Mouse (Mus musculus) lung, adult 2 months (tissue): ENCODE measurements around the gene Ift57. TPM values are rescaled to one million over a fixed set of nuclear protein-coding genes. Genes with fewer than 3 reads are reported as not detected.

Experiments
- DNase-seq: peaks from one replicate; pipeline ENCODE4 v3.0.0; 2022
- H3K4me1 ChIP-seq: fragments of 200-500 bp; 2 replicates; pipeline ENCODE4 v1.6.1; 2011; ENCODE audit warnings: low read length; ENCODE audit not compliant: control insufficient read depth, insufficient read depth
- H3K4me3 ChIP-seq: fragments of 200-500 bp; replicated peaks from 2 replicates; pipeline ENCODE3; 2011; ENCODE audit warnings: low read depth, mild to moderate bottlenecking, control low read depth, low read length; ENCODE audit errors: extremely low read depth
- CTCF ChIP-seq: fragments of 200-500 bp; IDR thresholded peaks from 2 replicates; pipeline ENCODE4 v1.5.1; 2011; ENCODE audit warnings: mild to moderate bottlenecking, low read length, control low read depth; ENCODE audit not compliant: insufficient read depth
- POLR2A ChIP-seq: fragments of 200-500 bp; IDR thresholded peaks from 2 replicates; pipeline ENCODE4 v1.6.1; 2011; ENCODE audit warnings: low read depth, mild to moderate bottlenecking, control low read depth, low read length, borderline replicate concordance; ENCODE audit errors: extremely low read depth
- WGBS: fragments of 180-500 bp; shearing (Covaris S2); methylation state at CpG from one replicate; pipeline ENCODE4 v1.1.7; 2018; 5-methylcytosine and 5-hydroxymethylcytosine counted together
- polyA plus RNA-seq: library from polyadenylated mRNA; depleted of rRNA; stranded (reverse); fragments of >200 nt; gene quantifications from 2 replicates; pipeline ENCODE4 v1.2.3, GENCODE M21; 2012

Gene Ift57
- polyA plus RNA-seq, 1 experiment, result 5.8 TPM

DNA sequence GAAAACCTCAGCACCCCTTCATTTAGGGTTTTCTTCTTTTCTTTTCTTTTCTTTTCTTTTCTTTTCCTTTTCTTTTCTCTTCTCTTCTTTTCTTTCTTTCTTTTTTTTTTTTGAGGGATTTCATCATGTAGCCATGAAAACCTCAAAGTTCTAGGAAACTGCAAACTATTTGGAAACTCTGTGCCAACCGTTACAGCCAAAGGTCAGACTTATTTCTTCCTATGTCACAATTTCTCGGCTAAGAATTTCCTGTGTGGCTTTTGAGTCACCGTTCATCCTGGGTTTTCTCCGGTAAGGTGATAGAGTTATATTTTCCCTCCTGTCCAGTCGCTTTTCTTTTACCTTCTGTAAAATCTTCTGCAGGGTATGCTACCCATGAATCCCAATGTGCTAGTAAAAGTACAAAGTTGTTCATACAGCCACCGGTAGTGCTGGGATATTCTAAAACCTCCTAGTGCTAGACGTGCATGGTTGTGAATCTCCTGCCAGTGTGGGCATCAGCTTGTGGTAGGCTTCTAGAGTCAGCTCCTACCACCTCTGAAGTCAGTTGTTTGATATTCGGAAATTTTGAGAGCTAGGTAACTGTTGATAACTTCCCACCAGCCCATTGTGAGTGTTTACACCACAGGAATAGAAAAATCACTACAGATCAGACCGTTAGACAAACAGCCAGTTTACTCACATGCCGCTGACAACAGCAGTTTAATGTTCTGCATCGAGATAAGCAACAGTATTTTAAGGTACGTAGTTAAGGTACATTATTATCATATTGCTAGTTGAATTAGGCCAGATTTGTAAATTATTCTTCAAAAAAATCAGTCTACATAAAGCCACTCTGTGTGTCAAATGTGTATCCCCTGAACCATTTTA, 71.5 kb downstream of the Ift57 start:
- 69% methylated on average over 12 of the region's 12 CpGs for WGBS
- H3K4me1 ChIP-seq, result peaks cover 2% of the 10 kb centered on the region
- TF ChIP-seq CTCF (no peak), POLR2A (no peak)

DNA sequence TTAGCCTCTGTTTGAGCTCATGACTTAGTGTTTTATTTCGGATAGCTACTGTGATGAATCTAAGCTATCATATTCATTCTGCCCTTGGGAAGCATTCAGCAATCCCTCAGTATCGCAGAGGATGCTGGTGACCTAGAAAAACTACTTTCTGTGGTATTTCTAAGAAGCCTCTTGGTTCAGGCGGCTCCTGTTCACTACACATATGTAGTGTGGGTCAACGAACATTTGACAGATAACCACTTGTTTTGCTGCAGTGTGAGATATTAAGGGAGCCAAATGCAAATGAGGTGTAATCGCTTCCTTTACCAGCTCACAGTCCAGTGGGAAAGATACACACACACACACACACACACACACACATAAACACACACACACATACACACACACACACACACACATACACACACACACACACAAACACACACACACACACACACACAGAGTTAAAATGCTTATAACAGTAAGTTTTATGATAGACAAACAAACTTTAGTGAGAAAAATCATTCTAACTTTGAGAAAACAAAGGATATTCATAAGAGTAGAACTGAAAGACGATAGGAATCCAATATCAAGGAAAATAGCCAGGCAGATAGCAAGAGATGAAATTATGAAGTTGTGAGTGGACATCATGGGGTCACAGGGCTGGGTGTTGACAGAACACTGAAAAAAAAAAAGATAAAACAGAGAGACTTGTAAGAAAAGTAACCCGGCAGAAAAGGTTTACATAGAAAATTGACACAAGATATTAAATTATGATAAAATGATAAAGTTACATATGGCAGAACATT, 72.8 kb downstream of the Ift57 start:
- no peak for DNase-seq
- TF ChIP-seq CTCF (no peak), POLR2A (no peak)
- H3K4me1 ChIP-seq, result no peaks in the 10 kb centered on the region
- WGBS, result 73% methylated on average over 7 of the region's 7 CpGs
- no peak overlapping the region for H3K4me3 ChIP-seq

More for the DNA sequence above, 71.5 kb downstream of the Ift57 start:
- no peak for DNase-seq
- H3K4me3 ChIP-seq, result no peak overlapping the region

DNA sequence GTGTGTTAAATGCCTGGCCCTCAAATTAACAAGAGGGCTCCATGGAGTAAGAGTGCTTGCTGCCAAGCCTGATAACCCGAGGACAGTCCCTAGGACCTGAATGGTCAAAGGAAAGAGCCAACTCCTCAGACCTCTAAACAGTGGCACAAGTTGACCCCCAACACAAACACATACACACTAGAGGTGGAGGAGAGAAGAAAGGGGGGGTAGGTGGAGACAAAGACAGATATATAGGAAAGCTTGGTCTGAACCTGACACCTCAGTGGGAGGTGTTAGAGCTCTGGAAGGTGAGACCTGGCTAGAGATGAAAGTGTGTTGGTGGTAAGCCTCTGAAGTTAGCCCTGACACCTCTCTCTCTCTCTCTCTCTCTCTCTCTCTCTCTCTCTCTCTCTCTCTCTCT, 73.5 kb downstream of the Ift57 start:
- DNase-seq, result no peak
- no peak for TF ChIP-seq POLR2A
- TF ChIP-seq CTCF, result no peak
- Histone ChIP-seq H3K4me1 (no peaks in the 10 kb centered on the region), H3K4me3 (no peak overlapping the region)
- WGBS, result 45% methylated on average over 1 of the region's 1 CpGs

DNA sequence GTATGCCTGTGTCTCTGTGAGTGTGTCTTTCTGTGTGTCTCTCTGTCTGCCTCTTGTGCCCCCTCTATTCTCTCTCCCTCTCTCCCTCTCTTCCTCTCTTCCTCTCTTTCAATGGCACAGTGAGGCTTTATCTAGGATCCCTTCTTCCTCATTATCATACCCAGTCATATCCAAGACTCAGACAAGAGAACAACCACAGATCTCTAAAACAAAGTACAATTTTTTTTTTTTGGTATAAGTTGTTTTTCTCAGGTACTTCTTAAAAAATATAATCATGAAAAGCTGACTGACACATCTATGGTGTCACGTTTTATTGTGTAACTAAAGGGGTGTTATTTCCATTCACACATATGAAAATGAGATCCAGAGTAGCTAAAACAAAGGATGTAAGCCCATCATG, 74.0 kb downstream of the Ift57 start:
- Histone ChIP-seq H3K4me1 (no peaks in the 10 kb centered on the region), H3K4me3 (no peak overlapping the region)
- WGBS, result 78% methylated on average over 1 of the region's 1 CpGs
- DNase-seq, result no peak
- no peak for TF ChIP-seq CTCF
- TF ChIP-seq POLR2A, result no peak

DNA sequence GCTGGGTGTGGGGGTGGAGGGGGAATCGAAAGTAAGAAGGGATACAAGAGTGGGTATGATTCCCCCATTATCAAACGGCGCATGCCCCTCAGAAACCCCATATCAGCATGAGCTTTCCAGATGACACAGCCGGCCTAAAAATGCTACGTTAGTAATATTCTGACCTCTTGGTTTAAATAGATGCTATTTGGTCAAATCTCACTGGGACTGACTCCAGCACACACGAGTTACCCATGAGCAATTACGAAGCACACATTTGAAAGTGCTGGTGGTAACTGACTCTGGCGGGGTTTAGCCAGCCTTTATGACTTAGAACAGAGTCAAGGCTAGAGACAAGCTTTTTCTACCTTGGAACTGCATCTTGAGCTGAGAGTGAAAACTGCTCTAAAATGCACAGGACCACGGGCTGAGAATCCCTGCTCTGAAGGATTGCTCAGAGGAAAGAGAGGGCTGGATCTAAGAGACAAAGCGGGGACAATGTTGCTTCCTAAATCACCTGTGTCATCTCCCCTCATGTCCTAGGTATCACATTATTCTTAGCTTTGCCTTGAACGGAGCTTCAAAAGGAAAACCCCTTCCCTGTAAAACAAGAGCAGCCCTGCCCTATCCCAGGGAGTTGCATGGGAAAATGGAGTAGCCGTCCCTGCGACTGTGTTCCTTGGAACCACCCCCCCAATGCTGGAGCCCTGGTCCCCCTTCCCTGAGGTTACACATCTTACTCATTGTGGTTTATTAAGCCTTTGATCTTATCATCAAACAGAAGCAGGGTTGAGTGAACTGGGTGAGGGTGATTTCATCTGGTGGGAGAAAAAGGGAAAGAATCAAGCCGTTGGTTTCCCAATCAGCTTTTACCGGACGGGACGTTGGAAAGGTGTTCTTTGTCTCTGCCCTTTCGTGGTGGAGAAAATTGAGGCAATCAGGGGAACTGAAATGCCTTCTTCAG, 75.3 kb downstream of the Ift57 start:
- Histone ChIP-seq H3K4me3 (no peak overlapping the region), H3K4me1 (no peaks in the 10 kb centered on the region)
- DNase-seq, result no peak
- 79% methylated on average over 18 of the region's 18 CpGs for WGBS
- TF ChIP-seq CTCF (no peak), POLR2A (no peak)

DNA sequence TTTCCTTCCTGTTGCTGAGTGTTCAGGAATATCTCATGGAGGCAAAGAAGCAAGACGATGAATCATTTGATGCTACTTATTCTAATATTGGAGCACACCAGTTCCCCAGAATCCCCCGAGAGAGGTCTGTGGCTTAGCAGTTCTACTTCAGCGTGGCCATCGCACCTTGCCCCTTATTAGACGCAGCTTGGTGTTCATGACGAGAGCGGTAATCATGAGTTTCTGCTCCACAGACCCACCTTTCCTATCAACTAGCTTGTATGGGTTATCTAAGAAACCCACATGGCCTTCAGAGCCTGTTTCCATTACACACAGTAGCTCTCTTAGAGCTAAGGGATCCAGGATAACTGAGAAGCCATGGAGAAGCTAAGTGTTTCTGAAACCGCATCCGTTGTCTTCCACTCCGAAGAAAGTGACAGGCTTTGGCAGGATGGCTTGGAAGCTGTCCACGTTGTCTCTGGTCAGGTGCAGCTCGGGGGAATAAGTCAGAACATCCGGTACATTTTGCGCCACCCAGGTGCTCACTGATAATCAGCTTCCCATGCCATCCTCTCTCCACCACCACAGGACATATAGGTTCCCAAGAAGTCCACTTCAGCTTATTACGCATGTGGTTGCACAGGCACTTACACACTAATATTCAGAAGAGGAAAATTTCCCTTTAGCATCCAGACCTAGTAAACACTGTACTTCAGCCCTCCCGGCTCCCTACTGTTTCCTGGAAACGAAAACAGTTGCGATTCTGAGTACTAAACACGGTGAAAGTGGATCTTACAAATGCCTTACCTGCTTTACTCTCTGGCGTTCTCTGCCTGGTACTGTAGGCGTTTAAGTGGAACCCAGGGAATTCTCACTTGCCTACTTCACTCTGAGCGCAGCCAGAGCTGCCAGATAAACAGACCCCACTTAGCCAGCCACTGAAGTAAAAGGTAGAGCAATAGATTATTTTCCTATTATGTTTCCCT, 76.3 kb downstream of the Ift57 start:
- 74% methylated on average over 22 of the region's 22 CpGs for WGBS
- TF ChIP-seq CTCF (no peak), POLR2A (no peak)
- DNase-seq, result no peak
- no peaks in the 10 kb centered on the region for H3K4me1 ChIP-seq
- H3K4me3 ChIP-seq, result no peak overlapping the region

DNA sequence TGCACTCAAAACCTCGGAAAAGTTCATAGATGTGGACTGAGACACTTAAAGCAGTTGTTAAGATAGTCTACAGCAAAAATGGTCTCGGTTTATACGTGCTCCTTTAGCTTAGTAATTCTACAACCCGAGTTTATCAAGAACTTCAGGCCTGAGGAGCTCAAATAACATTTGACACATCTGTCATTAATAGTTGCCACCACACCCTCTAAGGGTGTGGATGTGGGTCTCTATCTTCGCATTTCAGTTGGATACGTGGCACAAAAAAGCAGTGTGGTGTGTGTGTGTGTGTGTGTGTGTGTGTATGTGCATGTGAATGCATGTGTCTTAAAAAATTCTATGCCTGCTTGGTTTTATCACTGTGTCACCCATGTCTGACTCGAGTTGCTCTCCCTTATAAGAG, 77.9 kb downstream of the Ift57 start:
- Histone ChIP-seq H3K4me3 (no peak overlapping the region), H3K4me1 (no peaks in the 10 kb centered on the region; the same call in 1 of the 2 replicates)
- WGBS, result 70% methylated on average over 7 of the region's 7 CpGs
- TF ChIP-seq POLR2A (no peak), CTCF (no peak)
- DNase-seq, result no peak

DNA sequence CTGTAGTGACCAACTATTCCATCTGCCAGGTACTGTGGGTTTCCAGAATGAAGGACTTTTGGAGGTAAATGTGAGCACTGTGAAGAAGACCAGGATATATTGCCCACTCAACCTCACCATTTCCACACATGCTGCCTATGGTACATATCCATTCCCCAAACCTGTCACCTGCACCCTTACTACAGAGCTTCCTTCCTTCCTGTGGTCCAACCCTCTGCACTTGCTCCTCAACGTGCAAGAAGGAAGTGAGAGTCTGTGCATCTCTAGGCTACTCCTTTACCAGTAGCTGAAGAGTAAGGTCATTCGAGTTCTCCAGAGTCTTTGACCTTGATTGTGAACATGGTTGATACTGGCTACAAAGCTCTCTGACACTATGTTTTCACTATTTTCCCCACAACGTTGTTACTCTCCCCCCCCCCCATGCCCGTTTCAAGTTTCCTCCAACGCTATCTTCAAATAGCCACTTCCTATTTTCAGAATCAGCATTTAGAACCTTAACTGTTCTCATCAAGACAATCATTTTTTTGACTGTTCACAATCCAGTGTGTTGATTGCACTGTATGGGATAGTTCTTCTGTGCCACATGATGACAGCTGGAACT, 82.6 kb downstream of the Ift57 start:
- no peak overlapping the region for H3K4me3 ChIP-seq
- no peaks in the 10 kb centered on the region; the same call in 1 of the 2 replicates for H3K4me1 ChIP-seq
- 58% methylated on average over 5 of the region's 5 CpGs for WGBS
- DNase-seq, result no peak
- TF ChIP-seq POLR2A, result no peak
- no peak for TF ChIP-seq CTCF
